Comparison of ENCODE assay signal across 19 mouse cellular contexts in the genomic region with DNA sequence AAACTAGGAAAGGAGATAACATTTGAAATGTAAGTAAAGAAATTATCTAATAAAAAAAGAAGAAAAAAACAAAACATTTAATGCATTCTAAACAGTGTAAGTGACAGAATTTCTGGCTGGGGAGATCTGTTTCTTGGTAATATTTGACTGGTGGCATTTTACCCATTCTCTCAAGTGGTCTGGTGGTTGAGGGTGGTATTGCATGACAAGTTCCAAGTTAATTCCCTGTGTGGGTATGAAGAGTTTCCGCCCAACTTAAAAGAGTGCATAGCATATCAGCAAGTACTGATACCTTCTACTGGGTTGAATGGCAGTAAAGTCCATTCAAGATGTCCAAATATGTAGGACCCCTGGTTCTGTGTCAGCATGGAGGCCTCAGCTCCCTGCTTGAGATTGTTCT. TPM values are rescaled to one million over a fixed set of nuclear protein-coding genes. Genes with fewer than 3 reads are reported as not detected.
DNase-seq lines count a peak whose midpoint lies in the region; ATAC-seq and TF ChIP-seq lines count a peak whose summit lies in the region.
"Had no signal": no experiment of that assay in that cellular context is flagged by ENCODE, and none has a peak within 500 bp of the region (broad histone marks: within the 10 kb centered on the region; RNA-seq: fewer than 3 reads in every experiment).

No protein-coding gene starts in this region.

- no peak; the same call in 1 of the 2 replicates for TF ChIP-seq RAD21 in MEL (IDR thresholded peaks at IDR 0.05; ENCODE audit: low read depth, low read length)

- H3K36me3 ChIP-seq in intestine, postnatal 0 days (ENCODE audit: control insufficient read depth, insufficient read depth): no peaks in the 10 kb centered on the region
- no peaks in the 10 kb centered on the region for H3K36me3 ChIP-seq in intestine, embryonic 15.5 days
- H3K36me3 ChIP-seq in MEL (ENCODE audit: control insufficient read depth in 1 of 2, insufficient read depth in 2 of 2, low read length in 2 of 2): peaks cover 0 to 2% of the 10 kb centered on the region in 2 experiments; a peak in 1 of 4 replicates
- H3K36me3 ChIP-seq: hindbrain, embryonic 10.5 days; liver, embryonic 12.5 days had no signal

- no peak overlapping the region for H3K9ac ChIP-seq in intestine, postnatal 0 days (ENCODE audit: low read depth, low read length)
- no peak overlapping the region for H3K9ac ChIP-seq in intestine, embryonic 15.5 days
- no peak overlapping the region for H3K9ac ChIP-seq in MEL (ENCODE audit: control insufficient read depth, low read depth, low read length, poor library complexity, severe bottlenecking)
- H3K9ac ChIP-seq: liver, embryonic 12.5 days had no signal

- TF ChIP-seq EP300 in MEL (IDR thresholded peaks at IDR 0.05; ENCODE audit: low read depth in 1 of 2, low read length in 2 of 2): no peak

- H3K4me2 ChIP-seq in intestine, postnatal 0 days (replicated peaks; ENCODE audit: low read depth): no peak overlapping the region
- H3K4me2 ChIP-seq in intestine, embryonic 15.5 days (replicated peaks): no peak overlapping the region
- H3K4me2 ChIP-seq: liver, embryonic 12.5 days; midbrain, embryonic 11.5 days had no signal

- H3K27me3 ChIP-seq in intestine, postnatal 0 days (replicated peaks; ENCODE audit: control insufficient read depth, insufficient read depth, low read length): no peaks in the 10 kb centered on the region
- H3K27me3 ChIP-seq in intestine, embryonic 15.5 days (replicated peaks): no peaks in the 10 kb centered on the region
- H3K27me3 ChIP-seq in MEL (ENCODE audit: control insufficient read depth in 1 of 2, insufficient read depth in 2 of 2, low read length in 2 of 2): no peaks in the 10 kb centered on the region
- H3K27me3 ChIP-seq: liver, embryonic 12.5 days had no signal

- TF ChIP-seq CTCF in intestine, postnatal 0 days (IDR thresholded peaks at IDR 0.05; ENCODE audit: low read depth): peak; percentile 24
- peak in 2 of 3 experiments; percentile 2 to 19; a peak in 2 of 6 replicates for TF ChIP-seq CTCF in MEL (IDR thresholded peaks at IDR 0.05 in 2 of 3, conservative IDR thresholded peaks at IDR 0.05 in 1 of 3; ENCODE audit: control insufficient read depth in 1 of 3, insufficient read depth in 1 of 3, low read depth in 2 of 3, low read length in 3 of 3, poor library complexity in 1 of 3, severe bottlenecking in 1 of 3)

- H3K27ac ChIP-seq in intestine, postnatal 0 days (ENCODE audit: low read depth, low read length): no peak overlapping the region
- H3K27ac ChIP-seq in intestine, embryonic 15.5 days: no peak overlapping the region
- H3K27ac ChIP-seq in MEL (ENCODE audit: control insufficient read depth, low read depth, low read length): no peak overlapping the region
- H3K27ac ChIP-seq: hindbrain, embryonic 10.5 days; liver, embryonic 12.5 days had no signal

- no peak overlapping the region for H3K4me3 ChIP-seq in intestine, postnatal 0 days (ENCODE audit: low read depth, low read length)
- H3K4me3 ChIP-seq in intestine, embryonic 15.5 days (replicated peaks): no peak overlapping the region
- no peak overlapping the region for H3K4me3 ChIP-seq in MEL (ENCODE audit: control insufficient read depth in 1 of 2, insufficient read depth in 1 of 2, low read depth in 2 of 2, low read length in 2 of 2)
- H3K4me3 ChIP-seq: hindbrain, embryonic 10.5 days; liver, embryonic 12.5 days had no signal

- peak; percentile 48 for DNase-seq in 416B (ENCODE audit: low read depth)
- peak; percentile 61 for DNase-seq in MEL (ENCODE audit: low read depth, low spot score)
- no peak for DNase-seq in kidney, postnatal 36 days
- no peak for DNase-seq in cerebellum, adult 9-10 months
- DNase-seq: adrenal gland, postnatal 25 days; cerebellum, postnatal 14 days; gastrocnemius, postnatal 25 days; kidney, postnatal 25 days; left cerebral cortex, postnatal 4 days; lung, postnatal 14 days; right cerebral cortex, adult 18-20 months had no signal

- no peaks in the 10 kb centered on the region; the same call in 1 of the 2 replicates for H3K79me2 ChIP-seq in MEL (ENCODE audit: control insufficient read depth, insufficient read depth, low read length, poor library complexity)

- TF ChIP-seq POLR2A in MEL (IDR thresholded peaks at IDR 0.05; ENCODE audit: control insufficient read depth in 1 of 2, insufficient read depth in 1 of 2, low read depth in 1 of 2, low read length in 2 of 2, poor library complexity in 1 of 2): no peak

- no peaks in the 10 kb centered on the region for H3K9me3 ChIP-seq in intestine, postnatal 0 days (ENCODE audit: control insufficient read depth)
- H3K9me3 ChIP-seq in intestine, embryonic 15.5 days: no peaks in the 10 kb centered on the region
- H3K9me3 ChIP-seq in MEL (replicated peaks; ENCODE audit: insufficient read depth, low read length): no peaks in the 10 kb centered on the region
- H3K9me3 ChIP-seq: liver, embryonic 12.5 days had no signal

- no peak for ATAC-seq in intestine, postnatal 0 days
- ATAC-seq in intestine, embryonic 15.5 days: no peak
- ATAC-seq in megakaryocyte progenitor cell, adult 5-6 weeks (replicated peaks; ENCODE audit: poor library complexity): peak; percentile 59

- 88% methylated on average over 1 of the region's 1 CpGs for WGBS in intestine, postnatal 0 days
- WGBS in intestine, embryonic 15.5 days: 82% methylated on average over 1 of the region's 1 CpGs

- H3K4me1 ChIP-seq in intestine, postnatal 0 days (replicated peaks; ENCODE audit: control insufficient read depth, insufficient read depth, low read length): no peaks in the 10 kb centered on the region
- H3K4me1 ChIP-seq in intestine, embryonic 15.5 days (replicated peaks): no peaks in the 10 kb centered on the region
- H3K4me1 ChIP-seq in MEL (ENCODE audit: control insufficient read depth in 1 of 2, insufficient read depth in 2 of 2, low read length in 2 of 2): no peaks in the 10 kb centered on the region
- H3K4me1 ChIP-seq: hindbrain, embryonic 10.5 days; liver, embryonic 12.5 days had no signal

TF ChIP-seq in MEL, 35 proteins besides CTCF, POLR2A, EP300 and RAD21:
- TF ChIP-seq ZMIZ1 (IDR thresholded peaks at IDR 0.05; ENCODE audit: low read depth, low read length) (no peak), MXI1 (IDR thresholded peaks at IDR 0.05; ENCODE audit: low read depth, low read length) (no peak), ETS1 (IDR thresholded peaks at IDR 0.05; ENCODE audit: low read depth, low read length) (no peak), SIN3A (IDR thresholded peaks at IDR 0.05; ENCODE audit: low read length) (no peak), MAZ (IDR thresholded peaks at IDR 0.05; ENCODE audit: low read depth, low read length) (no peak), TCF12 (IDR thresholded peaks at IDR 0.05; ENCODE audit: low read depth, low read length) (no peak), RCOR1 (IDR thresholded peaks at IDR 0.05; ENCODE audit: low read depth, low read length) (no peak), TAL1 (IDR thresholded peaks at IDR 0.05; ENCODE audit: low read length) (no peak), SMC3 (IDR thresholded peaks at IDR 0.05; ENCODE audit: low read depth, low read length) (no peak), HCFC1 (IDR thresholded peaks at IDR 0.05; ENCODE audit: low read depth, low read length) (no peak), POLR2AphosphoS5 (IDR thresholded peaks at IDR 0.05; ENCODE audit: borderline replicate concordance, low read depth, low read length) (no peak), ZNF384 (IDR thresholded peaks at IDR 0.05; ENCODE audit: low read depth, low read length) (no peak), CHD2 (IDR thresholded peaks at IDR 0.05; ENCODE audit: low read length) (no peak), USF2 (IDR thresholded peaks at IDR 0.05; ENCODE audit: borderline replicate concordance in 1 of 2, insufficient read depth in 1 of 2, low read depth in 1 of 2, low read length in 2 of 2) (no peak), ZKSCAN1 (IDR thresholded peaks at IDR 0.05; ENCODE audit: low read depth, low read length) (no peak), JUND (IDR thresholded peaks at IDR 0.05; ENCODE audit: low read depth, low read length) (no peak)

RNA-seq across cellular contexts. Expression of a gene that starts 17.3 kb away (rescaled TPM):
- 0.16 and 0.41 TPM in 2 replicates for polyA plus RNA-seq in intestine, postnatal 0 days (2015; fragmentation: Nextera tagmentation; extraction: Ambion mirVana)
- 0.19 and 0.21 TPM in 2 replicates for polyA plus RNA-seq in intestine, embryonic 15.5 days (2015; fragmentation: Nextera tagmentation; extraction: Ambion mirVana)
- 2.0 and 2.8 TPM in 2 replicates for total RNA-seq in MEL (2012; rRNA removed)
- 1 to 10 TPM in 1 of 2 experiments, not detected in 1; 3.8 TPM for polyA plus RNA-seq in MEL (2012; ENCODE audit: insufficient read depth in 1 of 2, insufficient read length in 2 of 2, low read depth in 1 of 2, low replicate concordance in 2 of 2, missing spikeins in 1 of 2)
- total RNA-seq in megakaryocyte progenitor cell, adult 5-6 weeks (2015): 6.6 and 10.0 TPM in 2 replicates
- total RNA-seq in megakaryocyte progenitor cell, adult 5-6 weeks (2017): 16.5 and 23.9 TPM in 2 replicates
- total RNA-seq: layer of hippocampus, postnatal 25 days had no signal
- polyA plus RNA-seq: heart, embryonic 14.5 days; hindbrain, embryonic 10.5 days; midbrain, embryonic 11.5 days had no signal

RNA-seq across cellular contexts. Expression of a gene that starts 56.5 kb away (rescaled TPM):
- 20.7 and 21.3 TPM in 2 replicates for polyA plus RNA-seq in intestine, postnatal 0 days (2015; fragmentation: Nextera tagmentation; extraction: Ambion mirVana)
- polyA plus RNA-seq in intestine, embryonic 15.5 days (2015; fragmentation: Nextera tagmentation; extraction: Ambion mirVana): 31.8 and 38.6 TPM in 2 replicates
- 5.2 and 5.3 TPM in 2 replicates for total RNA-seq in MEL (2012; rRNA removed)
- 1 to 10 TPM in 1 of 2 experiments, not detected in 1; 7.6 TPM for polyA plus RNA-seq in MEL (2012; ENCODE audit: insufficient read depth in 1 of 2, insufficient read length in 2 of 2, low read depth in 1 of 2, low replicate concordance in 2 of 2, missing spikeins in 1 of 2)
- 15.9 and 21.0 TPM in 2 replicates for total RNA-seq in megakaryocyte progenitor cell, adult 5-6 weeks (2015)
- total RNA-seq in megakaryocyte progenitor cell, adult 5-6 weeks (2017): 9.7 and 10.3 TPM in 2 replicates

RNA-seq across cellular contexts. Expression of a gene that starts 56.9 kb away (rescaled TPM):
- 4.5 and 5.7 TPM in 2 replicates for polyA plus RNA-seq in intestine, postnatal 0 days (2015; fragmentation: Nextera tagmentation; extraction: Ambion mirVana)
- polyA plus RNA-seq in intestine, embryonic 15.5 days (2015; fragmentation: Nextera tagmentation; extraction: Ambion mirVana): 6.6 and 7.0 TPM in 2 replicates
- total RNA-seq in MEL (2012; rRNA removed): 2.4 and 3.0 TPM in 2 replicates
- 1 to 10 TPM in 1 of 2 experiments, not detected in 1; 6.6 TPM for polyA plus RNA-seq in MEL (2012; ENCODE audit: insufficient read depth in 1 of 2, insufficient read length in 2 of 2, low read depth in 1 of 2, low replicate concordance in 2 of 2, missing spikeins in 1 of 2)
- 22.6 and 28.9 TPM in 2 replicates for total RNA-seq in megakaryocyte progenitor cell, adult 5-6 weeks (2015)
- total RNA-seq in megakaryocyte progenitor cell, adult 5-6 weeks (2017): 22.9 and 25.5 TPM in 2 replicates

Comparison
In these comparisons a context has a peak if more than half of its experiments do, and no peak if none do; other contexts are left out.
1. DNase-seq: peak in 416B (single experiment) and MEL (single experiment); none in kidney, postnatal 36 days (0 of 2) and cerebellum, adult 9-10 months (single experiment).